Mouse (Mus musculus) telencephalon, adult 2 months (tissue): ENCODE results near the gene Tomm40.

ENCODE experiments used
- DNase-seq: peaks from one replicate; pipeline ENCODE4 v3.0.0-alpha.2; 2011; ENCODE audit warnings: low read depth, low spot score

The Tomm40 gene

DNA sequence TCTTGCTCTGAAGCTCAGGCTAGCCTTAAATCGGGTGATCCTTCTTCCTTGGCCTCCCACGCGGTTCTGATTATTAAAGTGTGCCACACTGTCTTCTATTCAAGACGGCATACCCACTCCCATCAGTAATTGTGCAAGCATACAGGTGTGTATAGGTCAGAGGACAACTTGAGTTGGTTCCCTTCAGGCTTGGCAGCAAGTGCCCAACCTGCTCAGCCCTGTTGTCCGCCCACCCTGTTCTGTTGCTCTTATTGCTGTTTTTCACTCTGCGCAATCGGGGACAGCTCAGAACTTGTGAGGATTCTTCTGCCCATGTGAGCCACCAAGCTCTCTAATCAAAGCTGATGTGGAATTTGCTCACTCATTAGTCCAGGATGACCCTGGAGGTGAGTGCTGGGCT, 10.0 kb downstream of the Tomm40 start:
- no peak for DNase-seq

DNA sequence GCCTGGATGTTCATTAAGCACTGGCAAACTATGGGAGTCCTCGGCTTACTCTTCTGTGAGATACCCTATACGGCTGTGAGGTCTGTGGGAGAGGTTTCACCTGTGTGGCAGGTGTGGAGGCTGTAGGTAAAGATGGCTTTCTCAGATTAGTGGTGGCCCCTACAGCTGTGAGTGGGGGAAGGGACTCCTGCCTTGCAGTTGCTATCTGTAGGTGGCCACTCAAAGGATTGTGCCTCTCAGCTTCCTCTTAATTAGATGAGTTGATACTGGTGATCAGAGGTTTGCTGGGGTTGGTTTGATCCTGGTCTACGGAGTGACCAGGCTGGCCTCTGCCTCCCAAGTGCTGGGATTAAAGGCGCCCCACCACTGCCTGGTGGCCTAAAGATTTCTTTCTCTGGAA, 10.8 kb downstream of the Tomm40 start:
- DNase-seq, result no peak

DNA sequence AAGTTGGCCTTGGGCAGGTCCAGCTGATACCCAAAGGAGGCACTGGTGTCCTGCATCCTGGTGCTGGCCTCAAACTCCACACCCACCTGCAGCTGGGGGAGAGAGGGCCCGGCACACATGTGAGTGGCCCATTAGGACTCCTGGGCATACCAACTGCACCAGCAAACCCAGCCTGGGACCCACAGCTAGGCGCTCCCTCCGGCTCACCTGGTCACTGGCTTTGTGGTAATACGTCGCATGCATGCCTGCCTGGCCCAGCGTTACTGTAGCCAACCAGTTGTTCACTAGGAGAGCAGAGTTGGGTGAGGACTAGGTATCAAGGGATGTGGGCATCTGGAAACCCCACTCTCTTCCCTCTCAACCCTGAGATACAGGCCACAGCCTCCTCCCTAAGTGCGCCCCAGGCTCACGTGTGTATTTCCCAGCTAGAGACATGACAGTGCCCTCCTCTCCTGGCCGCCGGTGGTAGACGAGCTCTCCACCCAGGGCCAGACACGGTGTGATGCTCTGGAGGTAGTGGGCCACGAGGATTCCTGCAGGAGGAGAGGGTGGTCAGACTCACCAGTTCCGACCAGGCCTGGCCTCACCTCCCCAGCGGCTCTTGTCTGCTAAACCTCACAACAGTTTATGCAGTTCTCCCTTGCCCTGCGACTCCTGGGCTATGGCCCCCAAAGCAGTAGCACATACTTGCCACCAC, 12.2 kb downstream of the Tomm40 start:
- no peak for DNase-seq

DNA sequence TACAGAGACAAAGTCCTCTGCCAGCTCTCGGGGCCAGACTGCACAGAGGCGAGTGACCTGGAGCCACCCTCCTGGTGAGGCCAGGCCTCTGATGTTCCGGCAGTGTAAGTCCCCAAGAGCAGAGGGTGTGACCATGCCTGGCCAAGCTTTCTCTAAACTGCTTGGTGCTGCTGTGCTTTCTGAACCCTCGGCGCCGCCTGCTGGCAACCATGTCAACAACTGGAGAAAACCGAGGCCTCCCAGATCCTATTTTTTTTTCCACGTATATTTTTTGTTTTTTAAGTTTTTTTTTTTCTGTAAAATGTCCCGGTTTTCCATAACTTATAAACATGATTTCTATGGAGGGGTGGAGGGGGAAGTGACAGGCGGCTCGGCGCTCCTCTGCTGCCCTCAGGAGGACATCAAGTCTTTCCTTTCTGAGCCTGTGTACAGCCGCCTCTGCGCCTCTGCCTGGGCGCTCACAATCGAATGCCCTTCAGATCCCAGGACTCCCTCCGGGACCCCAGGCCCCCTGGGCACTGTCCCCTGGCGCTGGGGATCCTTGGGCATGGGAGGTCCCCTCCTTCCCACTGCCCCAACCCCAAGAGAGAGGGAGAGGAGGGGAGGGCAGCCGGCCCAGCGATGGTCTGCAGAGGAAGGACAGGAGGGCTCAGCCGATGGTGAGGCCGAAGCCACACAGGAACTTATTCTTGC, 14.0 kb downstream of the Tomm40 start:
- DNase-seq, result no peak

DNA sequence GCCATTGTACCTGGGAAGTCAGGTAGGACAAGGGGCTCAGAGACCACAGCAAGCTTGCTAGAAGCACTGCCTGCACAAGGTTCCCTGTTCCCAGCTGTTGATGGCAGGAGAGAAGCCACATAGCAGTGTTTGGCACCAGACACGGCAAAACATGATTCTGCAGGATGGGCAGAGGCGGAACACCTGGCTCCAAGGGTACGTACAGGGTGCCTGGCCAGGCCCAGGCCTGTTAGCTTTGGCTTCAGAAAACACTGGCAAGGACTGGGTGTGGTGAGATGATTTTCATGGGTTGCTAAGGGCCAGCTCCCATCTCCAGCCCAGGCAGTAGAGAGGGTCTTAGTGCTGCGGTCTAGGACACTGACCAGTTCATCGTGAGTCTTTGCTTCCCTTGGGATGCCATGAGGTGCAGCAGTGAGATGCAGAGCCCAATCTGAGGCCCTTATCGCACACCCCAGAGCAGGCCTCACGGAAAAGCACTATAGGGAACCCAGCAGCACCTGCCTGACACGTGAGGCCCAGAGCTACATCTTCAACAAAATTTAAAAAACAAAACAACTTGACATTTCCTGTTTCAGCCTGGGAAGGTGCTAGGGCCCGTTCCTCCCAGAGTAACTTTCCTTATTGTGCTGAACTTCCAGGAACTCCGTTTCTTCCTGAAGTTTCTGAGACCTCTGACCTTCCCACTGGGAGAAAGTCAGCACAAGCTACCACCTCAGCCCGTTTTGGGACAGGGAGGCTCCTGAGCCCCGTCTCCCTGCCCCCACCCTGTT, 14.8 kb downstream of the Tomm40 start:
- no peak for DNase-seq

DNA sequence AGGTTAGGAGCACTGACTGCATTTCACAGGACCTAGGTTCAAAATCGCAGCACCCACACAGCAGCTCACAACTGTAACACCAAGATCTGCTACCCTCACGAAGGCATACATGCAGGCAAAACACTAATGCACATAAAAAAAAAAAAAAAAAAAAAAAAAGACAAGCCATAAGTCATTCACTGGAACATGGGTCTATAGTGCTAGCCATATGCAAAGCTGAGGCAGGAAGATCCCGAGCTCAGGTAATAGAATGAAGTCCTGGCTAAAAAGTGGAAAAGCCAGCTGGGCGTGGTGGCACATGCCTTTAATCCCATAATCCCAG, 15.4 kb downstream of the Tomm40 start:
- DNase-seq, result no peak

DNA sequence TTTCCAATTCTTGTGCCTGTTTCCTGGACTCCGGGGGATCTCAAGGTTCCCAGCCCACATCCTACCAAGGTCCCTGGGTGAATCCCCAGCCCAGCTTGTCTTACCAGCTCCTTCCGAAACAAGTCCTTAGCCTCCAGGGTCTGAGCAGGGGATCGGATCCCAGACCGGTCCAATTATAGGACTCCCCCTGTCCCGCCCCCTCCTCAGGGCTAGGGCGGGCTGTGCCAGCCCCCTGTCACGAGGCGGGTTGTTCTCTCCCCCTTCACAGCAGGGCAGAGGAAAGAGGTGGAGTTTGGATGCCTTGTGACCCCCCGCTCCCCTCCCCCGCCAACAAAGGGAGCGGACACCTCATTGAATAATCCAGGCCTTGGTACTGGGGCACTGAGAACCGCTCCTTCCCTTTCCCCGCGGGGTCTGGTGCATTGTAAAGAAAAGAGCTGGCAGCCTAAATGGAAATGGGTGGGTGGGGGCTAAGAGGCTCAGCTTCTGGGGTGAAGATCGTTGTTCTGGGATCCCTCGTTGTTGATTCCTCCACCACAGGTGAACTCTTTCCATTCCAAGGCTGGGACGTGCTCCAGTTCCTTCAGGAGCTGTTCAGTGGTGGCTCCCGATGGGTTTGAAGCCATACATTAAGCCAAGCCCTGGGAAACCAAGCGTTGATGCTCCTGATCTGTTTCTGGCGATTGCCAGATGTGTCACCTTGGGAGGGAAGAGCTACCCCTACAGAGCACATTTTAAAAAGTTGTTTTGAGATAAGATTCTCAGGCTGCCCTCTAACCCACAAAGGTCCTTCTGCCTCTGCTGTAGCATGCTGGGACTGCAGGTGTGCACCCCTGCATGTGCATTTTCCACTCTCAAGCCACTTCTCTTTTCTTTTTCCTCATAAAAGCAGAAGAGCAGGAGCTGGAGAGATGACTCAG, 16.1 kb downstream of the Tomm40 start, which contains the start of gene Apoe:
Apoe (minus strand) TSS at position 282 of the 920 bp plus-strand sequence.
- DNase-seq, result no peak

DNA sequence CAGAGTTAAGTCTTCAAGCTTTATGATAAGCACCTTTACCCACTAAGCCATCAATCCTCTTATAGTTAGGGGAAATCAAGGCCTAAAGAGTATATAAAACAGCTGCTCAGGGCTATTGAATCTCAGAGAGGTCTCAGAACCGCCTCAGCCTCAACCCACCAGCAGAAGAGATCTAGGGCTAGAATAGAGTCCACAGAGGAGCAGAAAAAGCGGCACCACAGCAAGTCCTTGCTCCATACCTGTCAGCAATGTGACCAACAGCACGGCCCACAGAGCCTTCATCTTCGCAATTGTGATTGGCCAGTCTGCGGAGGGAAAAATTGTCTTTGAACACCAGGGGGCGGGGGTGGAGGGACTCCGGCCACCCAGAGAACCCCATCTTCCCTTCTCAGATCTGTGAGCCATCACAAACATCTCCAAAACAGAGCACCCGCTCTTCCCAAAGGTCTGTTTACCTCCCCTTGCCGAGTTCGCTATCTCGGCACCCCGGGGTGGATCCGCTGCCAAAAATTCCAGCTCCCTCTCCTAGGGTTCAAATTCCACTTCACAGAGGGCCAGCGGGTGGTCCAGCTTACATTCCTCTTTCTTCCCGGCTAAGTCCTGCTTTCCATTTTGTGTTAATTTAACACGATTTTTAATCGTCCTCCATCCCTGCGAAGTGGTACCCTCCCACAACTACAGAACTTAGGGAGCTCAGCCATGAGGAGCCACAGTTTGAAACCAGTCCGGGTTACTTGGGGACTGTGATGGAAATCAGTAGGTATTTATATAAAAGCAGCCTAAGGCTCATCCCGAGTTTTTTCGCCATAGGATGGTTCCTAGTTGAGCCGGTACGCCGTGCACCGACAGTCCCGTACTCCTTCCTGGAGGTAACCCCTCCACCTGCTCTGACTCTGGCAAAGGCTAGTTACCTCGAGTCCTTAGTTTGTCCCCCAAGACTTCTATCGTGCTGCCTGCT, 17.0 kb downstream of the Tomm40 start:
- DNase-seq, result no peak

DNA sequence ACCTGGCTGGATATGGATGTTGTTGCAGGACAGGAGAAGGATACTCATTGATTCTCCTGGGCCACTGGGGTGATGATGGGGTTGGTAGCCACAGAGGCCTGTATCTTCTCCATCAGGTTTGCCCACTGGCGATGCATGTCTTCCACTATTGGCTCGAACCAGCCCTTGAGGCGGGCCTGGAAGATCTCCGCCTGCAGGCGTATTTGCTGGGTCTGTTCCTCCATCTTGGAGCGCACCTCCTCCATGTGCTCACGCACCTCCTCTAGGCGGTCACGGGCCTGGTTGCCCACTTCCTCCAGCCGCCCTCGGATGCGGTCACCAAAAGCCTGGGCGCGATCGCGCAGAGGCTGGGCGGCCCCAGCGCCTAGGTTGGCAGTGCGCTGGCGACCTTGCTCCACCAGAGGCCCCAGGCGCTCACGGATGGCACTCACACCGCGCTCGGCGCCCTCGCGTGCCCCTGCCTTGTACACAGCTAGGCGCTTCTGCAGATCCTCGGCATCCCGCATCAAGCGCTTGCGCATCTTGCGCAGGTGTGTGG, 18.8 kb downstream of the Tomm40 start:
- DNase-seq, result no peak

DNA sequence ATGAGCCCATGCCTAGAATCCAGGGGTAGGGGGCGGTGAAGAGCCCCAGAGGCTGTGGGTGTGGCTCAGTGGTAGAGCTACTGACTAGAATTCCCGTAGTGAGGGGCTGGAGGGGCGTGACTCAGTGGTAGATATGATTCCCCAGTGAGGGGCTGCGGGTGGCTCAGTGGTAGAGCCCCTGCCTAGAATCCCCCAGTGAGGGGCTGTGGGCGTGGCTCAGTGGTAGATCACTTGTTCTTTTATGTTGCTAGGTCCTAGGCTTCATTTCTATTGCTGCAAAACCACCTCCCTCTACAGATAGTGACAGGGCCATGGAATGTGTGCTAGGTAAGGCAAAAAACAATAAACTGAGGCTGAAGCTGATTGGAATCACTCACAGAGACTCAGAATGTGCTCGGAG, 19.4 kb downstream of the Tomm40 start:
- DNase-seq, result no peak

DNA sequence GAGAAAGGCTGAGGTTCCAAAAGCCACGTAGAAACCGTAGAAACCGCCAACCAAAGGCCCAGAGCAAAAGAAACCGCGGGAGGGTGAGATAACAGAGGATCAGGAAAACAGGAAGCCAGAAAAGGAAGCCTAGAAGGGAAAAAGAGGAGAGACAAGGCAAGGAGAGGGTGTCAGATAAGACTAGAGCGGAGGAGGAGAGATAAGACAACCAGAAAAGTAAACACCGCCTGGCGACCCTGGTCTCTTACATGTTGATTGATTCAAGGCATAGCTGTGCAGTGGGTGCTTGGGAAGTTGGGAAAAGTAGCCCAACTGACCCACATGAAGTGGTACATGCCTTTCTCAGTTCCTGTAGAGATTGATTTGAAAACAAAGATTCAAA, 20.0 kb downstream of the Tomm40 start:
- no peak for DNase-seq

DNA sequence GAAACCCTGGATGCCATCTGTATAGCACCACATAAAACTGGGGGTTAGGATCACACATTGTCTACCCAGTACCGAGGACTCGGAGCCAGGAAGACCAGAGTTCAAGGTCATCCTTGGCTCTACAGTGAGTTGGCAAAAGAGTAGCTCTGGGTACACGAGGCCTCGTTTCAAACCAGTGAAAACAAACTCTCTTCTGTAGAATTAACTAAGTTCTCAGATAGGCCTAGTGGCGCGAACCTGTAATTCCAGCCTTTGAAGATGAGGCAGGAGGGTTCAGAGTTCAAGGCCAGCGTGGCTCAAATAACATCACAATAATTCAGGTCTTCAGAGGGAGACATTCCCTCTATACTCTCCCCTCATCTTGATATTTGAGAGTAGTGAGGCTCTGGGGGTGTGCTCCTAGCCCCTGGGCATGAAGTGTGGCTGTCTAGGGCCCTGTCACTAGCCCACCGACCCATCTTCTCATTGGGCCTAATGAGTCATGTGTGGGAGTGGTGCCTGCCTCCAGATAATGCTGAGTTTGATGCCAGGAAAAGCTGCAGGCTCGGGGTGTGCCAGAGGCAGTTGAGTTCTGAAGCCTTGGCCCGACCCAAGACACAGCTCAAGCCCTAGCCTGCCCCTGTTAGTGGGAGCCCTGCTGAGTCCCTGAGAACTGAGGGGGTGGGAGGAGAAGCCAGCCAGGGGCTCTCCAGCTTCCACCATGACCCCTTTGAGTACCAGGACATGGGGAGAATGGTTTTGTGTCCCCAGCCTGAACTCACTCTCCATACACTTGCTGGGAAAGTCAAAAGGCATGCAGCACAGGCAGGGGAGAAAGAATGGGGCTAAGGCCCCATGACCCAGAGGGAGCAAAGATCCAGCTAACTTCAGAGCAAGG, 20.7 kb downstream of the Tomm40 start:
- no peak for DNase-seq

DNA sequence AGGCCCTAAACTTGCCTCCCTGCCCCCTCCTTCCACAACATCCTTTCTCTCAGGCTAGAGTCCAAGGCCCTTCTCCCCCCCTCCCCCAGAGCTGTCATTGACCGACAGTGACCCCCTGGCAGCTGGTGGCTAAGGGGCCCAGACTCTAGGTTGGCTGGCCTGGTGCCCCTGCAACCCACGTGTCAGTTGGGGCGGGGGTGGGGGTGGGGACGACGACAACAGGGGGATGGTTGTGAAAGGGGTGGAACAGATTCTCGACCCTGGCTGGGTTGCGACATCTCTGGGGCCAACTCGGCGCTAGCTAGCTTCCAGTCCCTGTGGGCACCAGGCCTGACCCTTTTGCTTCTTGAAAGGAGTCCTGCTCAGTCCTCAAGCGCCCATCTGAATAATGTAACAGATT, 21.8 kb downstream of the Tomm40 start:
- DNase-seq, result no peak

DNA sequence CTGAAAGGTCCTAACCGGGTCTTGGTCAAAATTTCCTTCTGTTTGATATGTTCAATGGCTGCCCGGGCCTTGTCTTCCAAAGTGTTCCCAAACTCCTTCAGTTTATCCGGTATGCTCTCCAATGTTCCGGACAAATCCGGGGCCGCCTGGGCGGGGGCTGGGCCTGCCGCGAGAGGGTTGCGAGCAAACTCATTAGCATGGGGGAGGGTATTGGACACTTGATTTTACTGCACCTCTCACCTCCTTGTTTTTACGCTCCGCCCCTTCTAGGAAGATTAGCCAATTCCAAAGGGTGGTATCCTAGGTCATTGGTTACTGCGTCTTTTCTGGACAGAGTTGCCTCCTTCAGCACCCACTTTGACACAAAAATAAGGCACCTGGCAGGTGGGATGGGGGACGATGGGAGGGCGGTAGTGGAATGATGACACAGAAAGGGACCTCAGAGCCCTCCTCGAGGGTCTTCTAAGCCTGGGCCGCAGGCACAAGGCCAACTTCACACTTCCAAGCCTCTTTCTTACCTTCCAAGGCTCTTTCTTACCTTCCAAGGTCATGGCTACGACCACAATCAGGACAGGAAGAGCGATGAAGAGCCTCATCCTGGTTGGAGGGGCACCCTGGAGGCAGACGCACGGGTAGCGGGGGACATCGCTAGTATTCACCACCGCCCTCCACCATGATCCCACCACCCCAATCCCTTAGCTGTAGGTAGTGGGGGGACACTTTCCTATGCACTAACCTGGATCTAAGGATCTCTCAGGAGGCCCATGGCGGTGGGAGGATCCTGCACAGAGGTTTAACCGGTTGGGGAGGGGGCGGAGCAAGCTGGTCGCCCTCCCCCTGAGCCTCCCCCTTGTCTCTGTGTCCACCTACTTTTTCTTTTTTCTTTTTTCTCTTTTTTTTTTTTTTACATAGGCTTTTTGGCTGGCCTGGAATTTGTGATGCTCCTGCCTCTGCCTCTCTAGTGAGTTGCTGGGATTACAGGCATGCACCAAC, 23.1 kb downstream of the Tomm40 start, which contains the start of gene Apoc1:
Apoc1 (minus strand) TSS at position 788 of the 993 bp plus-strand sequence.
- no peak for DNase-seq

DNA sequence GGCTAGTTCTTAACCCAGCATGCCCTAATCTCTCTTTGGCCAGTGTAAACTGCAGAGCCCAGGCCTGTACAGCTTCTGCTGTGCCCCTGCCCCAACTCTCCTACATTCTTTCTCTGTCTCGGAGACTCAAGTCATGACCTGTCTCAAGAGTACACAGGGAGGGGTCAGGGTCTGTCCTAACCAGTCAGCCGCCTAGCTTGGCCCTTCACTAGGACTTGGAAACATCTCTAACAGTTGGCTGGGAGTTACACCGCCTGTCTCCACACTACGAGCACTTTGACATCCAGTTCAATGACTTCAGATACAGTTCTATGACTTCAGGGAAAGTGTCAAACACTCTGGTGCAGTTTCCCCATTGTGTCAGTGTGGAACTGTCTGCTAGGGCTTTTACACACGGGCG, 23.8 kb downstream of the Tomm40 start:
- no peak for DNase-seq

DNA sequence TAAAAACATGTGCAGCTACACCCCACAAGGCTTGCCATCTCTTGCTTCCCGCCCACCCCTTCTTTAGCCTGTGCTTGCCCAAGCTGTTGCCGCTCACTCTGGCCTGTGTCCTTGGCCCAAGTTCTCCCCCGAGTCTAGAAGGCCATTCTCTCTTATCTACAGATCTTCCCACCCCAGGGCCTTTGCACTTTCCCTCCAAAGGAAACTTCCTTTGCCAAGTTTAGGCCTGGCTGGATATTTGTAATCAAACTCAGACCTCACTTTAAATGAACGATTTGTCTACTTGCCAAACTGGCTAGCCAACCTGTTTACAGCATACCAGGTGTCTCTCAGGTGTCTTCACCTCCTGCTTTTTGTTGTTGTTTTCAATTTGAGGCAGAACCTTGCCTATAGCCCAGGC, 24.4 kb downstream of the Tomm40 start:
- no peak for DNase-seq

DNA sequence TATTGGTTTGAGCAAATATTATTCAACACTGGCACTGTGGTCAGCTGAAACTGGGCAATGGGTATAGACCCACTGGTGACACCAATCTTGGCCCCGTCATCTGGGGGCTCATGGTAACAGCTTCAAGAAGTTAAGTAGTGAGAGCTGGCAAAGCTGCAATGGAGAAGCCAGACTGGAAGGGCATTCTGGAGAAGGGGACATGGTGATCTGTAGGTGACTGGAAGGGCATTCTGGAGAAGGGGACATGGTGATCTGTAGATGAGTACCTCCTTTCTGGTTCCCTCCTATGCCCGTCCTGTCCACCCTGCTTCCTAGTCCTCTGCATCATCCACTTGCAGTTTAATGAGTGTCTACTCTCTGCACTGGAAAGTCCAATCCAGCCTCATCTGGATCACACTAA, 26.6 kb downstream of the Tomm40 start:
- DNase-seq, result no peak

DNA sequence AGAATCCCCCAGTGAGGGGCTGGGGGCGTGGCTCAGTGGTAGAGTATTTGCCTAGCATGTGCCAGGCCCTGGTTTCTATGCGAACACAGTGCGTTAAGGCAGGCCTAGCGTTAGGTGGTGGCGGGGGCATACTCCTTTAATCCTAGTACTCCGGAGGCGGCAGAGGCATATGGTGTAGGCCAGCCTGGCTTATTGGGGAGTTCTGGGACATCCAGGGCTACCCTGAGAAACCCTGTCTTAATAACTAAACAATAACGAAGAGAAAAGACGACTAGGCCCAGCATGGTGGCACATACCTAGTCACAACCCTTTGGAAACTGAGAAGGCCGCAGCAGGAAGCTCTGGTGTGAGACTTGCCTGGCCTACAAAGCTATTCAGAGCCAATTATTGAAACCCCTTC, 27.1 kb downstream of the Tomm40 start:
- DNase-seq, result no peak
